Mouse (Mus musculus): ENCODE results near the gene Slc16a11. TPM values are rescaled to one million over a fixed set of nuclear protein-coding genes. Genes with fewer than 3 reads are reported as not detected.

The Slc16a11 gene
- polyA plus RNA-seq, 1 experiment from 2014 or later = 0.63 TPM

DNA sequence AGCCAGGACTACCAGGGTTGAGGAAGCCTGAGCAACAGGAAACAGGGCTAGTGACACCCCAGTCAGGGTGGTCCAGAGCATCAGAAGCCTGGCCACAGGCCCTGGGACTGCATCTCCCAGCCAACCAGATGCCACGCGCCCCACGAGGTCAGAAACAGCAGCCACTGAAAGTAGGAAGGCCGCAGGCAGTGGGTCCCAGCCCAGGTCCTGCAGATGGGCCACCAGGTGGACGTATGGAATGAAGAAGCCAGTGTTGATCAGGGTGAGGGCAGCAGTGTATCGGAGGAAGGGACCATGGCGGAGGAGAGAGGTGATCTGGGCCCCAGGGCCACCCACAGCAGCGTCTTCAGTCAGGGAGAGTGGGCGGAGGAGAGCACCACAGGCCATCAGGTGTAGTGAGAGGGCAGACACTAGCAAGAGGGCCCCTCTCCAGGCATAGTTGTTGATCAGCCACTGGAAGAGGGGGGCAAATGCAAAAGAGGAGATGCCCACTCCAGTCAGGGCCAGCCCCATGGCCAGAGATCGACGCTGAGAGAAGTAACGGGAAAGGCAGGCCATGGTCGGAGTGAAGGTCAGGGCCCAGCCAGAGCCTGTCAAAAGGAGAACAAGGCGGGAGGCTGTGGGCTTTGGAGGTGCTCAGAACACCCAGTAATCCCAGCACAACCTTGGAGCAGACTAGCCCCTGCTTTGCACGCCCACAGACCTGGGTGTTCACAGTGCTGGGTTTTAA is 6.4 kb downstream of the Slc16a11 start:
- H3K4me2 ChIP-seq = no peak overlapping the region; the same call in 1 of the 2 replicates
- no peak overlapping the region for H3K9ac ChIP-seq
- no peak for DNase-seq
- H3K4me3 ChIP-seq (ENCODE audit: low read depth, low read length) = no peak overlapping the region
- H3K27ac ChIP-seq (ENCODE audit: low read depth) = no peak overlapping the region
- TF ChIP-seq CTCF (IDR thresholded peaks at IDR 0.05; ENCODE audit: low read depth) = no peak
- peaks cover 29% of the 10 kb centered on the region for H3K27me3 ChIP-seq (ENCODE audit: insufficient read depth, low read length)
- peaks cover 13% of the 10 kb centered on the region; the same call in 1 of the 2 replicates for H3K4me1 ChIP-seq (ENCODE audit: insufficient read depth)
- no peaks in the 10 kb centered on the region for H3K9me3 ChIP-seq (ENCODE audit: low read depth, low read length)
- WGBS = 89% methylated on average over 15 of the region's 15 CpGs
- H3K36me3 ChIP-seq (ENCODE audit: insufficient read depth) = no peaks in the 10 kb centered on the region
- ATAC-seq (ENCODE audit: insufficient read depth) = no peak

GRCm38 (mm10) chr11:70219873-70220272 is 7.3 kb downstream of the Slc16a11 start:
- H3K27me3 ChIP-seq (ENCODE audit: insufficient read depth, low read length) = peaks cover 19% of the 10 kb centered on the region
- H3K4me3 ChIP-seq (ENCODE audit: low read depth, low read length) = peak overlapping the region; percentile 51
- H3K27ac ChIP-seq (ENCODE audit: low read depth) = no peak overlapping the region
- H3K9ac ChIP-seq = peak overlapping the region; percentile 71
- WGBS = 65% methylated on average over 7 of the region's 7 CpGs
- H3K4me1 ChIP-seq (ENCODE audit: insufficient read depth) = peaks cover 8% of the 10 kb centered on the region; the same call in 1 of the 2 replicates
- no peak for DNase-seq
- TF ChIP-seq CTCF (IDR thresholded peaks at IDR 0.05; ENCODE audit: low read depth) = no peak
- no peak for ATAC-seq (ENCODE audit: insufficient read depth)
- H3K36me3 ChIP-seq (ENCODE audit: insufficient read depth) = no peaks in the 10 kb centered on the region
- peak overlapping the region; percentile 95 for H3K4me2 ChIP-seq
- no peaks in the 10 kb centered on the region for H3K9me3 ChIP-seq (ENCODE audit: low read depth, low read length)

- no peak for TF ChIP-seq CTCF (IDR thresholded peaks at IDR 0.05; ENCODE audit: low read depth)
- 2% methylated on average over 24 of the region's 24 CpGs for WGBS
- ATAC-seq (ENCODE audit: insufficient read depth) = no peak
- Histone ChIP-seq H3K4me2 (peak overlapping the region; percentile 95), H3K9me3 (ENCODE audit: low read depth, low read length) (no peaks in the 10 kb centered on the region), H3K36me3 (ENCODE audit: insufficient read depth) (0 out of 2 replicates have a peak, but pooled peaks cover 3% of the 10 kb centered on the region), H3K27ac (ENCODE audit: low read depth) (peak overlapping the region; percentile 85), H3K4me3 (ENCODE audit: low read depth, low read length) (peak overlapping the region; percentile 51), H3K9ac (peak overlapping the region; percentile 71), H3K4me1 (ENCODE audit: insufficient read depth) (peaks cover 8% of the 10 kb centered on the region; the same call in 1 of the 2 replicates), H3K27me3 (ENCODE audit: insufficient read depth, low read length) (peaks cover 14% of the 10 kb centered on the region)
- DNase-seq = no peak
Observed at GRCm38 (mm10) chr11:70220323-70220722, 7.8 kb downstream of the Slc16a11 start.

GRCm38 (mm10) chr11:70220731-70221602 is 8.4 kb downstream of the Slc16a11 start, which contains the start of gene Slc16a13:
TSS of gene Slc16a13 (minus strand) at chr11:70221064.
- Histone ChIP-seq H3K4me2 (peak within 1 kb of the TSS; percentile 95), H3K4me1 (ENCODE audit: insufficient read depth) (peaks cover 8% of the 10 kb centered on the region; the same call in 1 of the 2 replicates), H3K4me3 (ENCODE audit: low read depth, low read length) (peak within 1 kb of the TSS; percentile 51), H3K36me3 (ENCODE audit: insufficient read depth) (0 out of 2 replicates have a peak, but pooled peaks cover 3% of the 10 kb centered on the region), H3K9me3 (ENCODE audit: low read depth, low read length) (no peaks in the 10 kb centered on the region), H3K27me3 (ENCODE audit: insufficient read depth, low read length) (peaks cover 12% of the 10 kb centered on the region), H3K27ac (ENCODE audit: low read depth) (peak within 1 kb of the TSS; percentile 85), H3K9ac (peak within 1 kb of the TSS; percentile 71)
- ATAC-seq (ENCODE audit: insufficient read depth) = peak; percentile 93
- peak; percentile 95 for DNase-seq
- TF ChIP-seq CTCF (IDR thresholded peaks at IDR 0.05; ENCODE audit: low read depth) = no peak
- under 1% methylated on average over 28 of the region's 28 CpGs for WGBS

- Histone ChIP-seq H3K9me3 (ENCODE audit: low read depth, low read length) (no peaks in the 10 kb centered on the region), H3K4me3 (ENCODE audit: low read depth, low read length) (peak overlapping the region; percentile 51), H3K4me2 (peak overlapping the region; percentile 95), H3K9ac (peak overlapping the region; percentile 71), H3K27me3 (ENCODE audit: insufficient read depth, low read length) (peaks cover 13% of the 10 kb centered on the region), H3K36me3 (ENCODE audit: insufficient read depth) (0 out of 2 replicates have a peak, but pooled peaks cover 3% of the 10 kb centered on the region), H3K4me1 (ENCODE audit: insufficient read depth) (peaks cover 10% of the 10 kb centered on the region; the same call in 1 of the 2 replicates), H3K27ac (ENCODE audit: low read depth) (peak overlapping the region; percentile 85)
- ATAC-seq (ENCODE audit: insufficient read depth) (no peak), DNase-seq (peak; percentile 49)
- TF ChIP-seq CTCF (IDR thresholded peaks at IDR 0.05; ENCODE audit: low read depth) = no peak
- WGBS = 12% methylated on average over 14 of the region's 14 CpGs
Observed at GRCm38 (mm10) chr11:70221603-70222500, 9.3 kb downstream of the Slc16a11 start.

- H3K9me3 ChIP-seq (ENCODE audit: low read depth, low read length) = no peaks in the 10 kb centered on the region
- peaks cover 14% of the 10 kb centered on the region; the same call in 1 of the 2 replicates for H3K4me1 ChIP-seq (ENCODE audit: insufficient read depth)
- 71% methylated on average over 9 of the region's 9 CpGs for WGBS
- peaks cover 32% of the 10 kb centered on the region for H3K27me3 ChIP-seq (ENCODE audit: insufficient read depth, low read length)
- no peak overlapping the region for H3K9ac ChIP-seq
- H3K4me3 ChIP-seq (ENCODE audit: low read depth, low read length) = no peak overlapping the region
- peak overlapping the region; percentile 30; the same call in 1 of the 2 replicates for H3K27ac ChIP-seq (ENCODE audit: low read depth)
- DNase-seq (peak; percentile 74), ATAC-seq (ENCODE audit: insufficient read depth) (no peak)
- TF ChIP-seq CTCF (IDR thresholded peaks at IDR 0.05; ENCODE audit: low read depth) = no peak
- H3K36me3 ChIP-seq (ENCODE audit: insufficient read depth) = 0 out of 2 replicates have a peak, but pooled peaks cover 3% of the 10 kb centered on the region
- H3K4me2 ChIP-seq = peak overlapping the region; percentile 63; the same call in 1 of the 2 replicates
Observed at GRCm38 (mm10) chr11:70223724-70224123, 11.2 kb downstream of the Slc16a11 start.

Data from lung, embryonic 14.5 days (tissue).